Mouse (Mus musculus): ENCODE measurements around the gene Dupd1. TPM values are rescaled to one million over a fixed set of nuclear protein-coding genes. Genes with fewer than 3 reads are reported as not detected.

Dupd1 gene
- polyA plus RNA-seq, 1 experiment from 2014 or later: not detected

GRCm38 (mm10) chr14:21747436-21748141 is 33.2 kb upstream of the Dupd1 start:
- no peak overlapping the region for H3K27ac ChIP-seq (ENCODE audit: low read depth, low read length)
- no peaks in the 10 kb centered on the region for H3K27me3 ChIP-seq (ENCODE audit: control insufficient read depth, insufficient read depth, low read length)
- DNase-seq (ENCODE audit: low spot score) (no peak), ATAC-seq (ENCODE audit: low FRiP score) (no peak)
- no peak overlapping the region for H3K9ac ChIP-seq (ENCODE audit: low read depth, low read length)
- 76% methylated on average over 14 of the region's 14 CpGs for WGBS
- H3K4me3 ChIP-seq (ENCODE audit: low read depth, low read length): no peak overlapping the region
- no peaks in the 10 kb centered on the region for H3K4me1 ChIP-seq (replicated peaks; ENCODE audit: control insufficient read depth, insufficient read depth, low read length)
- no peaks in the 10 kb centered on the region for H3K9me3 ChIP-seq (ENCODE audit: control insufficient read depth, low read length)
- no peaks in the 10 kb centered on the region for H3K36me3 ChIP-seq (ENCODE audit: control insufficient read depth, insufficient read depth, low read length)
- no peak overlapping the region for H3K4me2 ChIP-seq (replicated peaks; ENCODE audit: low read depth, low read length)

DNA sequence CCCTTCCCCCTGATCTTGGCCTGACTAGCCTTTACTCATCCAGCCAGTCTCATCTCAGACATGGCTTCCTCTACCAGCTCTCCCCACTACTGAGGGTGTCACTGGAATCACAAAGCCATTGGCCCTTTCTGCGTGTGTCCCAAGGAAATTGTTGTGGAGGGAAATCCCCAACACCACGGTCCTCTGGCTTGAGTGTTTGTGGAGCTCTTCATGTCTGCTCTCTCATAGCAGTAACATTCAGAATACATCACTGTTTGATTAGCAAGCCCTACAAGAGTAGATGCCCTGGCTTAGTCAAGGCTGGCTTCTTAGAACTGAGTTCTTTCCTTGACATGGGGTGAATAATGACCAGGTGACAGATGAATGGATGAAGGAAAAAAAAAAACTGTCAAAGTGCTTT is 32.5 kb upstream of the Dupd1 start:
- no peak for DNase-seq (ENCODE audit: low spot score)
- WGBS: 94% methylated on average over 2 of the region's 2 CpGs
- H3K4me2 ChIP-seq (replicated peaks; ENCODE audit: low read depth, low read length): no peak overlapping the region

DNA sequence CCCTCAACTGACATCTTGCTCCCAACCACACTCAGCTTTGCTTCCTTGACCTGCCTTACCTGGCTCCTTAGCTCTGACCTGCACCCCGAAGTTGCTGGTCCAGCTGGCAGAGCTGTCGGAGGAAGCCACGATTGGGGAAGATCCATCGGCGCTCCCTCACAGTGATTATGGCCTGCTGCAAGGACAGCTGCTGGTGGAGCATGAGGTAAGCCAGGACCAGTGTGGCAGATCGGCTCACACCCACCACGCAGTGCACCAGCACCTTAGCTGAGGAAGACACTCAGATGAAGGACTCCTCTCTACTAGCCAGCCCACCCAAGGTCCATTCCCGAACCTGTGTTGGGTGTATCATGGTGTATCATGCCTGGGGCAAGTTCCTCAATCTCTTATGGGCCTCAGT is 31.9 kb upstream of the Dupd1 start:
- ATAC-seq (ENCODE audit: low FRiP score): no peak
- WGBS: 85% methylated on average over 8 of the region's 8 CpGs
- H3K9me3 ChIP-seq (ENCODE audit: control insufficient read depth, low read length): no peaks in the 10 kb centered on the region

More for the DNA sequence above, 32.5 kb upstream of the Dupd1 start:
- no peaks in the 10 kb centered on the region for H3K9me3 ChIP-seq (ENCODE audit: control insufficient read depth, low read length)
- no peaks in the 10 kb centered on the region for H3K36me3 ChIP-seq (ENCODE audit: control insufficient read depth, insufficient read depth, low read length)
- H3K9ac ChIP-seq (ENCODE audit: low read depth, low read length): no peak overlapping the region
- no peak overlapping the region for H3K4me3 ChIP-seq (ENCODE audit: low read depth, low read length)
- H3K27me3 ChIP-seq (ENCODE audit: control insufficient read depth, insufficient read depth, low read length): no peaks in the 10 kb centered on the region
- H3K4me1 ChIP-seq (replicated peaks; ENCODE audit: control insufficient read depth, insufficient read depth, low read length): no peaks in the 10 kb centered on the region
- no peak for ATAC-seq (ENCODE audit: low FRiP score)
- no peak overlapping the region for H3K27ac ChIP-seq (ENCODE audit: low read depth, low read length)

DNA sequence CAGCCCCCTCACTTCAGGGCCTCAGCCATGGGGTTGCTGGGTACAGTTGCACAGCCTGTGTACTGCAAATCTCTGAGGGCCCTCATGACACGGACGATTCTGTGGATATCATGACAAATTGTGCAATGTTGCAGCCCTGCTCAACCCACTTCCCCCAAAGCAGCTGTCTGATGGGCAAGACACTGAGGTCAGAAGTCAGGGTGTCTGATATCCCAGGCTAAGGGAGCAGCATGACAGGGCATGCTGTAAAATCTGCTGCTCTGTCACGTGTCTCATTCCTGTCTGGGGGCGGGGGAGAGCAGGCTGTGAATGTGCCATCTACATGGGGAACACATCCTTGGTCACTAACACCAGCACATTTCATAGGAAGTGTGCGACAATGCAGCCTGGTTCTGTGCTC is 30.8 kb upstream of the Dupd1 start:
- Histone ChIP-seq H3K27me3 (ENCODE audit: control insufficient read depth, insufficient read depth, low read length) (no peaks in the 10 kb centered on the region), H3K4me2 (replicated peaks; ENCODE audit: low read depth, low read length) (no peak overlapping the region), H3K4me3 (ENCODE audit: low read depth, low read length) (no peak overlapping the region), H3K36me3 (ENCODE audit: control insufficient read depth, insufficient read depth, low read length) (no peaks in the 10 kb centered on the region), H3K9ac (ENCODE audit: low read depth, low read length) (no peak overlapping the region), H3K27ac (ENCODE audit: low read depth, low read length) (no peak overlapping the region), H3K4me1 (replicated peaks; ENCODE audit: control insufficient read depth, insufficient read depth, low read length) (no peaks in the 10 kb centered on the region), H3K9me3 (ENCODE audit: control insufficient read depth, low read length) (no peaks in the 10 kb centered on the region)
- ATAC-seq (ENCODE audit: low FRiP score) (no peak), DNase-seq (ENCODE audit: low spot score) (no peak)
- 75% methylated on average over 5 of the region's 5 CpGs for WGBS

More for the DNA sequence above, 31.9 kb upstream of the Dupd1 start:
- Histone ChIP-seq H3K4me1 (replicated peaks; ENCODE audit: control insufficient read depth, insufficient read depth, low read length) (no peaks in the 10 kb centered on the region), H3K27me3 (ENCODE audit: control insufficient read depth, insufficient read depth, low read length) (no peaks in the 10 kb centered on the region), H3K4me2 (replicated peaks; ENCODE audit: low read depth, low read length) (no peak overlapping the region), H3K27ac (ENCODE audit: low read depth, low read length) (no peak overlapping the region), H3K4me3 (ENCODE audit: low read depth, low read length) (no peak overlapping the region), H3K36me3 (ENCODE audit: control insufficient read depth, insufficient read depth, low read length) (no peaks in the 10 kb centered on the region), H3K9ac (ENCODE audit: low read depth, low read length) (no peak overlapping the region)
- no peak for DNase-seq (ENCODE audit: low spot score)

DNA sequence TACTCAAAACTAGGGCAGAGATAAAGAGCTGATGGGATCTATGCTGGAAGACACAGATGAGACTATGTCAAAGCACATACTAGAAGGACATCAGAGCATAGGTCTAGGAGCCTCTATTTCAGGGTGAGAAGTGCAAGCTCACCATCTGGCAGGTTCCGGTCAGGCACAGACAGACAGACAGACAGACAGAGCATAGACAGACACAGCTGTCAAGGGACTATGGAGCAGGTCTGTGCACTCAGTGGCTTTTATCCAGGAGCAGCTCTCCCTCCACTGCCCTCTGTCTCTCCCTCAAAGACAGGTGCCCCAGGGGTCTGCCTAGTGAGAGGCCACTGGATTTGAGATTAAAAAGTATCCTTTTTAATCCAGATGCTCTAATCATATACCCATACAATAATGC is 29.8 kb upstream of the Dupd1 start:
- DNase-seq (ENCODE audit: low spot score) (no peak), ATAC-seq (ENCODE audit: low FRiP score) (no peak)
- no peaks in the 10 kb centered on the region for H3K27me3 ChIP-seq (ENCODE audit: control insufficient read depth, insufficient read depth, low read length)
- H3K9ac ChIP-seq (ENCODE audit: low read depth, low read length): no peak overlapping the region
- WGBS: 88% methylated on average over 1 of the region's 1 CpGs
- no peaks in the 10 kb centered on the region for H3K4me1 ChIP-seq (replicated peaks; ENCODE audit: control insufficient read depth, insufficient read depth, low read length)
- no peak overlapping the region for H3K27ac ChIP-seq (ENCODE audit: low read depth, low read length)
- no peaks in the 10 kb centered on the region for H3K36me3 ChIP-seq (ENCODE audit: control insufficient read depth, insufficient read depth, low read length)
- H3K4me2 ChIP-seq (replicated peaks; ENCODE audit: low read depth, low read length): no peak overlapping the region
- H3K4me3 ChIP-seq (ENCODE audit: low read depth, low read length): no peak overlapping the region
- no peaks in the 10 kb centered on the region for H3K9me3 ChIP-seq (ENCODE audit: control insufficient read depth, low read length)

DNA sequence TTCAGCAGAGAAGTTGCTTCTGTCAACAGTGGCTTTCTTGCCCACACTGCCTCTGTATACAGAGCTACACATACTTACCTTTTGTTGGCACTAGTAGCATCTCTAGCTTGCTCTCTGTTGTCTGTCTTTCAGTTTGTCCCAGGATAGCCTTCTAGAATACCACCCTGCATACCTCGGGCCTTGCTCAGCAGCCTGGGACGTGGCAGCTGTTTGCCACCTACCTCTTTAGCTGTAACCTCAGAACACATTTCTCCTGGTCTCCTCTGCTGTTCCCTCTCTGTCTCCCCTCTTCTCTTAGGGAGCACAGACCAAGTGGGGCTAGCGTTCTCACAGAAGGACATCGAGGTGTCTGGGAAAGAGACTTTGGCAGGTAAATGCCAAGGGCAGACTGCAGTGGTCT is 28.1 kb upstream of the Dupd1 start:
- Histone ChIP-seq H3K36me3 (ENCODE audit: control insufficient read depth, insufficient read depth, low read length) (no peaks in the 10 kb centered on the region), H3K9ac (ENCODE audit: low read depth, low read length) (no peak overlapping the region), H3K4me2 (replicated peaks; ENCODE audit: low read depth, low read length) (no peak overlapping the region), H3K4me3 (ENCODE audit: low read depth, low read length) (no peak overlapping the region), H3K27ac (ENCODE audit: low read depth, low read length) (no peak overlapping the region), H3K4me1 (replicated peaks; ENCODE audit: control insufficient read depth, insufficient read depth, low read length) (no peaks in the 10 kb centered on the region), H3K9me3 (ENCODE audit: control insufficient read depth, low read length) (no peaks in the 10 kb centered on the region), H3K27me3 (ENCODE audit: control insufficient read depth, insufficient read depth, low read length) (no peaks in the 10 kb centered on the region)
- ATAC-seq (ENCODE audit: low FRiP score): no peak
- WGBS: 88% methylated on average over 4 of the region's 4 CpGs
- DNase-seq (ENCODE audit: low spot score): no peak

GRCm38 (mm10) chr14:21741786-21742185 is 27.4 kb upstream of the Dupd1 start:
- Histone ChIP-seq H3K9me3 (ENCODE audit: control insufficient read depth, low read length) (no peaks in the 10 kb centered on the region), H3K9ac (ENCODE audit: low read depth, low read length) (no peak overlapping the region), H3K27me3 (ENCODE audit: control insufficient read depth, insufficient read depth, low read length) (no peaks in the 10 kb centered on the region), H3K27ac (ENCODE audit: low read depth, low read length) (no peak overlapping the region), H3K4me2 (replicated peaks; ENCODE audit: low read depth, low read length) (no peak overlapping the region), H3K4me3 (ENCODE audit: low read depth, low read length) (no peak overlapping the region), H3K4me1 (replicated peaks; ENCODE audit: control insufficient read depth, insufficient read depth, low read length) (no peaks in the 10 kb centered on the region), H3K36me3 (ENCODE audit: control insufficient read depth, insufficient read depth, low read length) (no peaks in the 10 kb centered on the region)
- DNase-seq (ENCODE audit: low spot score) (peak; percentile 90), ATAC-seq (ENCODE audit: low FRiP score) (peak; percentile 65)
- WGBS: 19% methylated on average over 4 of the region's 4 CpGs

DNA sequence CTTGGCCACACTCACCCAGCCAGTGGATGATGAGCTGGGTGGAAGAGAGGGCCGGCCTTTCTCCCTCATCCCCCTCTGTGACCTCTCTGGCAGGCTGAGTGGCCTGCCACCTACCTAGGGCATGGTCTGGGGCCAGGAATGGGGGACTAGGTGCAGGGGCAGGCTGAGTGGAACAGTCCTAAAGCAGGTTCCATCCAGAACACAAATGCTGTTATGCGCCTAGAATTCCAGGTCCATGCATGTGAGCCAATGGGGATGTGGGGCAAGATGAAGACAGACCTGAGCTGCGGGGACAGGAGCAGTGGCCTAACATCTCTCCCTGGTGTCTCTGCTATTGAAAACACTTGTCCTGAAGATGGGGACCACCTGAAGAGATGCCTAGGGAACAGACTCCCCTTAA is 26.9 kb upstream of the Dupd1 start:
- Histone ChIP-seq H3K9me3 (ENCODE audit: control insufficient read depth, low read length) (no peaks in the 10 kb centered on the region), H3K27me3 (ENCODE audit: control insufficient read depth, insufficient read depth, low read length) (no peaks in the 10 kb centered on the region), H3K9ac (ENCODE audit: low read depth, low read length) (no peak overlapping the region), H3K36me3 (ENCODE audit: control insufficient read depth, insufficient read depth, low read length) (no peaks in the 10 kb centered on the region), H3K4me3 (ENCODE audit: low read depth, low read length) (no peak overlapping the region), H3K4me2 (replicated peaks; ENCODE audit: low read depth, low read length) (no peak overlapping the region), H3K27ac (ENCODE audit: low read depth, low read length) (no peak overlapping the region), H3K4me1 (replicated peaks; ENCODE audit: control insufficient read depth, insufficient read depth, low read length) (no peaks in the 10 kb centered on the region)
- ATAC-seq (ENCODE audit: low FRiP score) (no peak), DNase-seq (ENCODE audit: low spot score) (no peak)
- 98% methylated on average over 3 of the region's 3 CpGs for WGBS

- H3K36me3 ChIP-seq (ENCODE audit: control insufficient read depth, insufficient read depth, low read length): no peaks in the 10 kb centered on the region
- no peak overlapping the region for H3K4me2 ChIP-seq (replicated peaks; ENCODE audit: low read depth, low read length)
- H3K27me3 ChIP-seq (ENCODE audit: control insufficient read depth, insufficient read depth, low read length): no peaks in the 10 kb centered on the region
- H3K9me3 ChIP-seq (ENCODE audit: control insufficient read depth, low read length): no peaks in the 10 kb centered on the region
- DNase-seq (ENCODE audit: low spot score): no peak
- ATAC-seq (ENCODE audit: low FRiP score): no peak
- H3K4me3 ChIP-seq (ENCODE audit: low read depth, low read length): no peak overlapping the region
- no peak overlapping the region for H3K27ac ChIP-seq (ENCODE audit: low read depth, low read length)
- 93% methylated on average over 7 of the region's 7 CpGs for WGBS
- no peak overlapping the region for H3K9ac ChIP-seq (ENCODE audit: low read depth, low read length)
- H3K4me1 ChIP-seq (replicated peaks; ENCODE audit: control insufficient read depth, insufficient read depth, low read length): no peaks in the 10 kb centered on the region
Measured at GRCm38 (mm10) chr14:21740345-21740744, 26.0 kb upstream of the Dupd1 start.

Measured in hindbrain, embryonic 11.5 days (tissue).